Mouse (Mus musculus) kidney, embryonic 15.5 days (tissue): ENCODE measurements at regions not wholly inside any gene's neighbourhood (a gene's known extent, or its start where the extent isn't known, plus 50 kb on each side); places are given as distances from the start of the nearest gene placed in this dataset.
"Not testable (repeated sequence)": the region's sequence is repeated elsewhere in the genome, so short reads cannot be mapped to it uniquely, and the experiment has no call there.

ENCODE experiments used
- ATAC-seq: fragments of 200-750 bp; cut with Nextera tagmentation; replicated peaks from 2 replicates; pipeline ENCODE4 v1.8.0; 2017; ENCODE audit warnings: moderate TSS enrichment; ENCODE audit not compliant: low FRiP score
- H3K27ac ChIP-seq: fragments of 300-500 bp; sonication (generic); 2 replicates; pipeline ENCODE4 v1.5.1; 2015; ENCODE audit warnings: mild to moderate bottlenecking, inconsistent platforms
- H3K27me3 ChIP-seq: fragments of 300-500 bp; sonication (generic); 2 replicates; pipeline ENCODE4 v1.6.1; 2015; ENCODE audit warnings: inconsistent platforms
- H3K36me3 ChIP-seq: fragments of 300-500 bp; sonication (generic); 2 replicates; pipeline ENCODE4 v1.6.1; 2015; ENCODE audit warnings: inconsistent platforms
- H3K4me1 ChIP-seq: fragments of 300-500 bp; sonication (generic); 2 replicates; pipeline ENCODE4 v1.6.1; 2015; ENCODE audit warnings: inconsistent platforms
- H3K4me2 ChIP-seq: fragments of 300-500 bp; sonication (generic); 2 replicates; pipeline ENCODE4 v1.6.1; 2015; ENCODE audit warnings: moderate library complexity, mild to moderate bottlenecking, inconsistent platforms
- H3K4me3 ChIP-seq: fragments of 300-500 bp; sonication (generic); replicated peaks from 2 replicates; pipeline ENCODE4 v1.5.1; 2015; ENCODE audit warnings: mild to moderate bottlenecking, inconsistent platforms
- H3K9ac ChIP-seq: fragments of 300-500 bp; sonication (generic); 2 replicates; pipeline ENCODE4 v1.6.1; 2015; ENCODE audit warnings: mild to moderate bottlenecking, inconsistent platforms
- H3K9me3 ChIP-seq: fragments of 300-500 bp; sonication (generic); replicated peaks from 2 replicates; pipeline ENCODE4 v1.6.1; 2016; ENCODE audit warnings: inconsistent platforms
- WGBS: fragments of 180-500 bp; shearing (Covaris S2); methylation state at CpG from one replicate; pipeline ENCODE4 v1.1.7; 2015; ENCODE audit warnings: mixed read lengths; 5-methylcytosine and 5-hydroxymethylcytosine counted together

DNA sequence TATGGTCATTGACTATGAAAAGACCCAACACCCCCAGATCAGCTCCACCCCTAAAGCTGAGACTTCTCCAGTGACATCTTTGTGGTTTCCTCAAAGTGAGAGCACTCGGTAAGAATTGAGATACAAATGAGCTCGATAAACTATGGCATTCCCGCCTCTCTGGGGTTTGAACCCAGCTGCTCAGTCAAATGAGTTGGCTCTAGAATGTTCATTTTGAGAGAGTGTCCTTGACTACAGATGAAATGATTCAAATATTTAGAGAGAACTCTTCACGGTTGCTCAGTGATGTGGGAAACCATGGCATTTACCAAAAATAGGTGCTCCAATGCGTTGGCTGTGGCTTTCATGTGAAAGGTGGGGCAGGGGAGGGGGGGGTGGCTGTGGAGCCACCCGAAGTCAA, 128.6 kb upstream of the Sox5 start:
- ATAC-seq = no peak
- Histone ChIP-seq H3K9me3 (no peaks in the 10 kb centered on the region), H3K4me1 (no peaks in the 10 kb centered on the region), H3K36me3 (no peaks in the 10 kb centered on the region), H3K27me3 (no peaks in the 10 kb centered on the region; the same call in 1 of the 2 replicates), H3K4me3 (no peak overlapping the region), H3K4me2 (no peak overlapping the region), H3K27ac (no peak overlapping the region), H3K9ac (no peak overlapping the region)
- 84% methylated on average over 6 of the region's 6 CpGs for WGBS

DNA sequence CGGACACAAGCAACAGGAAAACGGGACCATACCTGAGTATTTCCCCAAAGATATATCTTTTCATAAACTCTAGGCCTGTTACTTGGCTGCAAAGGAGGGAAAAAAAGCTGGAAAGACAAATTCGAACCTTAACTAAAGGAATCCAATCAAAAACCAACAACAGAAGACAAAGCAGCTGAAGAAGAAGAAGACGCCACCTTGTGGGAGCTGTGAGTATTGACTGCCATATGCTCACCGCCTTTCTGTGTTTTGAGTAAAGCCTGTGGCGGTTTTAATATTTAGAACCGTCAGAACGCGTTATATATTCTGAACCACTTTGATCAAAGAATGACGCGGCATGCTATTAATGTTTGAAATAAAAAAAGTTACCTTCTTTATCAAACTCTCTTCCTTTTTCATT, 126.9 kb upstream of the Sox5 start:
- no peak overlapping the region for H3K4me3 ChIP-seq

DNA sequence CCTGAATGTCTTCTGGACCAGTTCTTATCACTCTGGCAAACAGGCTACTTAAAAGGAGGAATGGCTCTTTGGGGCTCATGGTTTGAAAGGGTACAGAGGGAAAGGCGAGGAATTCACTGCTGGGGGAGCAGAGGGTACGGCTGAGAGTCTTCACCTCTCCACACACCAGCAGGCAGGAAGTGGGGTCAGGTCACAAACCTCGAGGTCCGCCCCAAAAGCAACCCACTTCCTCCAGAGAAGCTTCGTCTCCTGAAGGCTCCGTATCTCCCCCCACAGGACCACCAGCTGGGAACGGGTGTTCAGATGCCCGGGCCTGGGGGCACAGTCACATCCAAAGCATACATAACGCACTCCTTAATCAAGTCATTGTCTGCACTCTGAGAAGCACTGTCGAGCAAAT, 121.4 kb upstream of the Sox5 start:
- peaks cover 11% of the 10 kb centered on the region for H3K4me1 ChIP-seq
- no peak overlapping the region for H3K27ac ChIP-seq
- no peaks in the 10 kb centered on the region for H3K36me3 ChIP-seq
- no peak overlapping the region for H3K9ac ChIP-seq
- ATAC-seq = no peak
- no peak overlapping the region for H3K4me3 ChIP-seq
- H3K4me2 ChIP-seq = no peak overlapping the region
- WGBS = 32% methylated on average over 10 of the region's 10 CpGs
- H3K27me3 ChIP-seq = no peaks in the 10 kb centered on the region
- H3K9me3 ChIP-seq = no peaks in the 10 kb centered on the region

More for the DNA sequence above, 126.9 kb upstream of the Sox5 start:
- no peak overlapping the region for H3K4me2 ChIP-seq
- H3K27me3 ChIP-seq = no peaks in the 10 kb centered on the region
- no peak overlapping the region for H3K9ac ChIP-seq
- no peak for ATAC-seq
- H3K27ac ChIP-seq = no peak overlapping the region
- H3K9me3 ChIP-seq = no peaks in the 10 kb centered on the region
- H3K36me3 ChIP-seq = no peaks in the 10 kb centered on the region
- 89% methylated on average over 11 of the region's 11 CpGs for WGBS
- no peaks in the 10 kb centered on the region for H3K4me1 ChIP-seq

DNA sequence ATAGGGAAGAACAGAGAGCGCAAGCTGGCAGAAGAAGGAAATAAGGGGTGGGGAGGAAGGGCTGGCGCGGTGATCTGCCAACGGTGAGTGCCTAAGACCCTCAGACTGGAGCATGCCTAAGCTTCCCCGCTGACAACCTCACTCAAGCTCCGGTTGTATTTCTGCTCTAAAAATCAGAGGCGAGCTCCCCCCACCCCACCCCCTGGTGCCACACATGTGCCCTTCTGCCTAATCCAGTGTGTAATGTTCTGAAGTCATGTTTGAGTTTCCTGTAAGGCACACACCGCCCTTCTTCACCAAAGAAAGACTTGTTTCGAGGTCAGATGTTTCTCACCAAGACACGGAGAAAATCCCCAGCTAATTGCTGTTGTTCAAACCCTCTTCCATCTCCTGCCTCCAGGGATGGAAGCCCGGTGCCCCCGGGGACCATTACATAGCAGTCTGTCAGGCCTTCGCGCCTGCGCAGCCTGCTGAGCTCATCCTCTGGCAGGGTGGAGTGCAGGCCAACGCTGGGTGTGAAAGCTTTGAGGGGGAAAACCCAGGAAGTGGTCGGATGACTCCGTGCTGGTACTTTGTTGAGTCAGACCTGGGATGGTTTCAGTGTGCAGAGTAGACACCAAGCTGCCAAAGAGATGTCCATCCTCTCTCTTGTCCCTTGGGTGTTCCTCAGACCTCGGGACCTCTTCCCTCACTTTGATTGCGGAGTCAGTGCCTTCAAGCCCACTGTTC, 120.7 kb upstream of the Sox5 start:
- Histone ChIP-seq H3K27ac (no peak overlapping the region), H3K4me2 (no peak overlapping the region)

DNA sequence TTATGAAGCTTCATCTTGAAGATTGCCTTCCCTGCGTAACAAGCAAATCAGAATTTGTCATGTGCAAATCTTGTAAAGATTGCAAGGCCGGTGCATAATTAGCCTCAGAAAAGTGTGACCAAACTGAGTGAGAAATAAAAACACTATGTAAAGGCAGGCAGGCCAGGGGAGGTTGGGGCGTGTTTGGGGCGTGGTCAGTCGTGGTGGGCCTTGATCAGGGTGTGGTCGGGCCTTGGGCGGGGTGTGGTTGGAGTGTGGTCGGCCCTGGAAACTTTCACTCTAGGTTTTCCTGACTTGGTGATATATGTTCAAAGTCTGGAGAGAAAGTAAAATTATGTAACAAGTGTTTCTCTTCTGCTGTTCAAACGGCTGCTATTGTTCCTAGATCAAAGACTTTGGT, 120.0 kb upstream of the Sox5 start:
- Histone ChIP-seq H3K9me3 (no peaks in the 10 kb centered on the region), H3K9ac (no peak overlapping the region), H3K27me3 (no peaks in the 10 kb centered on the region), H3K4me1 (peaks cover 11% of the 10 kb centered on the region), H3K27ac (no peak overlapping the region), H3K36me3 (no peaks in the 10 kb centered on the region), H3K4me2 (no peak overlapping the region), H3K4me3 (no peak overlapping the region)
- no peak for ATAC-seq
- WGBS = 66% methylated on average over 9 of the region's 9 CpGs

More for the DNA sequence above, 120.7 kb upstream of the Sox5 start:
- Histone ChIP-seq H3K36me3 (no peaks in the 10 kb centered on the region), H3K9me3 (no peaks in the 10 kb centered on the region), H3K4me1 (peaks cover 11% of the 10 kb centered on the region), H3K4me3 (no peak overlapping the region), H3K9ac (no peak overlapping the region), H3K27me3 (no peaks in the 10 kb centered on the region)
- 65% methylated on average over 20 of the region's 20 CpGs for WGBS
- no peak for ATAC-seq

DNA sequence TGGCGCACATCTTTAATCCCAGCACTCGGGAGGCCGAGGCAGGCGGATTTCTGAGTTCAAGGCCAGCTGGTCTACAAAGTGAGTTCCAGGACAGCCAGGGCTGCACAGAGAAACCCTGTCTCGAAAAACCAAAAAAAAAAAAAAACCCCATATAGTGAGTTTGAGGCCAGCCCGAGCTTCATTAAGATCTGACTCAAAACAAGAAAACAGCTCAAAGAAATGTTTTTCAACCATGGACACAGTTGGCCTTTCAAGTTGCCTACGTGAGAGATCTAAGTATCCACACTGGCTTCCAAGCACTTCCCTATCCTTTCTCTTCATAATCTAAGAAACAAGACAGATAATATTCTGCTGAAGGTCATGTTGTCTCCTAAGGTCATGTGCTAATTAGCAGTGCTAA, 119.1 kb upstream of the Sox5 start:
- H3K36me3 ChIP-seq, H3K27me3 ChIP-seq, H3K4me2 ChIP-seq, H3K9ac ChIP-seq, H3K27ac ChIP-seq, H3K4me3 ChIP-seq, ATAC-seq, H3K9me3 ChIP-seq: not testable (repeated sequence)
- 94% methylated on average over 7 of the region's 7 CpGs for WGBS
- H3K4me1 ChIP-seq = peaks cover 11% of the 10 kb centered on the region

DNA sequence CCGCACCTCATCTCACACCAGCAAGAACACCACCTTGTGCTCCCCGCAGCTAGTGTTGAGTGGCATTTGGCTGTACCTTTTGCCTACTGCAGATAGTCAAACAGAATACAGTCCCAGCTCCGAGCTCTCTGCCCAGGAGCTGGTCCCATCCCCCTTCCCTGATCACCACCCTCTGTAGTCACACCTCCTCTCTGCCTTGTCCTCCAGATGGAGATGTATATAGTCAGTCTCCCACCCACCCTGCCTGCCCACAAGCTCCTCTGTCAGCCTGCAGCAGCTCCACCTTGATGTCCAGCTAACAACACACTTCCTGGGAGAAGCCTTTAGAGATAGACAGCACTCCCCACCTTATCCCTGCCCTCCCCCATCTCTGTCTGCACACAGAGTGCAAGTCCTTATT, 115.7 kb upstream of the Sox5 start:
- Histone ChIP-seq H3K9me3 (no peaks in the 10 kb centered on the region), H3K27ac (no peak overlapping the region), H3K4me2 (no peak overlapping the region), H3K36me3 (no peaks in the 10 kb centered on the region), H3K4me3 (no peak overlapping the region), H3K9ac (no peak overlapping the region), H3K4me1 (peaks cover 2% of the 10 kb centered on the region; the same call in 1 of the 2 replicates), H3K27me3 (no peaks in the 10 kb centered on the region)
- no peak for ATAC-seq
- WGBS = 52% methylated on average over 3 of the region's 3 CpGs

DNA sequence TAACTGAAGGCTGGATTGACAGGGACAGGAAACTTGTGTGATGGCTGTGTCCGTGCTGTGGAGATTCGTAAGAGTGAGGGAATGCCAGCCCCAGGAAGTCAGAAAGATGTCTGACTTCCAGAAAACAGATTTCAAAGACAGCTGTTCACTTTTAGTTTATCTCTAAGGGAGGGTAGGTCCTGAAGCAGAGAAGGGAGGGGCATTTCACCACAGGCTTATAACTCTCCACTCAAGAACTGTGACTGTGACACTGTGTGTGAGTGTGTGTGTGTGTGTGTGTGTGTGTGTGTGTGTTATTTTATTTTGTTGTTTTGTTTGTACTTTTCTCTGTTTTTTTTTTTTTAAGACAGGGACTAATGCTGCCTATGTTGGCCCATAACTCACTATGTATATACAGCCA, 109.1 kb upstream of the Sox5 start:
- H3K27ac ChIP-seq = no peak overlapping the region
- WGBS = 45% methylated on average over 2 of the region's 2 CpGs
- H3K9ac ChIP-seq = no peak overlapping the region
- H3K4me1 ChIP-seq = peaks cover 6% of the 10 kb centered on the region; the same call in 1 of the 2 replicates
- no peak for ATAC-seq
- H3K4me3 ChIP-seq = no peak overlapping the region
- H3K27me3 ChIP-seq = no peaks in the 10 kb centered on the region
- no peaks in the 10 kb centered on the region for H3K36me3 ChIP-seq
- H3K9me3 ChIP-seq = no peaks in the 10 kb centered on the region
- H3K4me2 ChIP-seq = no peak overlapping the region

DNA sequence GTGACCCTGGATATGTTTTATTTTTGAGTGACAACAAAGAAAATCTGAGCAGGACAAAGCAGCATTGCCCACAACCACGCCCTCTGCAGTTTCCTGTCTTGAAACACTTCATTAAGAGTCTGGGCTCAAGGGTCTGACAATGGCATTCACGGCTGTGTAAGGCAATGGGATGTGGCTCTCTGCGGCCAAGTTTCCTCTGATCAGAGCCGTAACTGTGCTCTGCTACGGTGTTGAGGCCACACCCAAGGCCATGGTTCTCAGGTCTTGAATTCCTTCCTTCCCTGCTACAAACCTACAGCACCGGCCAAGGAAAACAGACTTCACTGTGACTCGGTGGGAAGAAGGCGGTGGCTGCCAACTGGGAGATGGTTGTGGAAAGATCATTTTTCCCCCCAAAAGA, 108.4 kb upstream of the Sox5 start:
- H3K9me3 ChIP-seq = no peaks in the 10 kb centered on the region
- H3K4me1 ChIP-seq = peaks cover 6% of the 10 kb centered on the region; the same call in 1 of the 2 replicates
- no peak overlapping the region for H3K9ac ChIP-seq
- no peak for ATAC-seq
- no peak overlapping the region for H3K4me2 ChIP-seq
- no peak overlapping the region for H3K4me3 ChIP-seq
- H3K36me3 ChIP-seq = no peaks in the 10 kb centered on the region
- no peak overlapping the region for H3K27ac ChIP-seq
- 30% methylated on average over 8 of the region's 8 CpGs for WGBS
- no peaks in the 10 kb centered on the region for H3K27me3 ChIP-seq

DNA sequence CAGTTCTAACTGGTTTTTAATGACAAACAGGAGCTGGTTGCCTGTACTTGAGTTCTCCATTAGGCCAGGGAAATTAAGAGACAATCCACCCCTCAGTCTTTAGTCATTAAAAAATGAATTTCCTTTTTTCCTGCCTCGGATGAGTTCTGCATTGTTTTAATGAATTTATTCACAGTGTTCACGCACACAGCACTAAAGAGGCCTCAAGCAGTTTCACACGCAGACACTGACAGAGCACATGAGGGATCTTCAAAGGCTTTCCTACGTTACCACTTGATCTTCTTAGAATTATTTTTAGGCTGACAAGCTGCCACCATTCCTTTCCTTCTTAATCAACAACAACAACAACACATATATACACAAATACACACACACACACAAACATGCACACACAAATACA, 101.3 kb upstream of the Sox5 start:
- Histone ChIP-seq H3K9ac (no peak overlapping the region), H3K36me3 (no peaks in the 10 kb centered on the region), H3K27ac (no peak overlapping the region), H3K4me2 (no peak overlapping the region), H3K4me3 (no peak overlapping the region), H3K9me3 (no peaks in the 10 kb centered on the region), H3K27me3 (no peaks in the 10 kb centered on the region), H3K4me1 (no peaks in the 10 kb centered on the region)
- ATAC-seq = no peak
- 78% methylated on average over 4 of the region's 4 CpGs for WGBS

DNA sequence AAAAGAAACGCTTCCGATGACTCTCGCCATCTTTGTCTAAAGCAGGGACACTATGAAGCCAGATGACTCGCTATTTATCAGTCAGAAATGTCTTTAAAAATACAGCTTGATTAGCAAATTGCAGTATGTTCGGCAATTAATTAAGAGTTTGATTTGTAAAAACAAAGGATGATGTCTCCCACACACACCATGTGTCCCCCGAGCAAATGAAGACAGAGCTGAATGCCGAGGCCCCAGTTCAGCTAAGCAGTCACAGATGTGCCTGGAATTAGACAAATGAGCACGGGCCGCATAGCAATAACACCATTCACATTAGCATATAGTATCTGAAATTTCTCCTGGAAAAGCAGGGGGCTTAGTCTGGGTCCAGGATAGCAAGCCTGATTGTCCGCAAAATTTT, 98.3 kb upstream of the Sox5 start:
- no peak overlapping the region for H3K4me2 ChIP-seq
- H3K27me3 ChIP-seq = no peaks in the 10 kb centered on the region
- H3K9me3 ChIP-seq = no peaks in the 10 kb centered on the region
- no peaks in the 10 kb centered on the region for H3K4me1 ChIP-seq
- H3K27ac ChIP-seq = no peak overlapping the region
- WGBS = 75% methylated on average over 10 of the region's 10 CpGs
- H3K4me3 ChIP-seq = no peak overlapping the region
- no peaks in the 10 kb centered on the region for H3K36me3 ChIP-seq
- no peak for ATAC-seq
- H3K9ac ChIP-seq = no peak overlapping the region

DNA sequence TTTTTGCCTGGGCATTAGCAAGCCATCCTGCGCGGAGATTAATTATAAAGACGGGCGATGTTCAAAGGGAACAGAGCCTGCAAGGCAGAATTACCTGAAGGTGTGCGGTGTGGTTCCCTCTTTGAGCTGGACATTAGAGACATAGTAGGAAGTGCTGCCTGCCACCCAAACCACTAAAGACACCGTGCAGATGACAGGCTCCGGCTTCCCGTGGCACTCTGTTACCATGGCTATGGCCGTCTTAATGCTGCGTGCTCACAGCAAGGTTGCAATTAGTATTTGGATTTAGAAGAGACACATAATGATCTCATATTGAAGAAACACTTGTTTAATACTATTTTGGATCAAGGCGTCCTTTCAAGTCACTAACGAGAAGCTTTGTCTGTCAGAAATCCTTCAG, 95.0 kb upstream of the Sox5 start:
- ATAC-seq = no peak
- Histone ChIP-seq H3K4me1 (no peaks in the 10 kb centered on the region), H3K27me3 (no peaks in the 10 kb centered on the region), H3K36me3 (no peaks in the 10 kb centered on the region), H3K27ac (no peak overlapping the region), H3K4me3 (no peak overlapping the region), H3K9ac (no peak overlapping the region), H3K4me2 (no peak overlapping the region), H3K9me3 (no peaks in the 10 kb centered on the region)
- WGBS = 85% methylated on average over 12 of the region's 12 CpGs

DNA sequence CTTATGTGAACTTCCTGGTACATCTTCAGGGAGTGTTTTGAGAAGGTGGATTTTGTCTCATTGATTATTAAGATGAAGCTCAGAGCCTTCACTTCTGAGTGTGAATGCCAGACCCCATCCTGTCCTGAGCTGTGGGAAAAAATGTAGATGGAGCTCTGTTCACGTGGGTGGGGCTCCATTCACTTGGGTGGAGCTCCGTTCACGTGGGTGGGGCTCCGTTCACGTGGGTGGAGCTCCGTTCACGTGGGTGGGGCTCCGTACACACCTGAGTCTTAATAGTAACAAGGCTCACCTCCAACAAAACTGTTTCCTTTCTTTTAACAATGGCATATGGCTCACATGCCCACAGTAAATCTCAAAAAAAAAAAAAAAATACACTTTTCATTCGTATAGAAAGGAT, 94.1 kb upstream of the Sox5 start:
- no peak for ATAC-seq
- 68% methylated on average over 9 of the region's 9 CpGs for WGBS
- no peak overlapping the region for H3K4me3 ChIP-seq
- no peaks in the 10 kb centered on the region for H3K9me3 ChIP-seq
- no peaks in the 10 kb centered on the region for H3K4me1 ChIP-seq
- H3K9ac ChIP-seq = no peak overlapping the region
- H3K36me3 ChIP-seq = no peaks in the 10 kb centered on the region
- no peaks in the 10 kb centered on the region for H3K27me3 ChIP-seq
- H3K27ac ChIP-seq = no peak overlapping the region
- no peak overlapping the region for H3K4me2 ChIP-seq
